Mouse (Mus musculus) heart, postnatal 10 days (tissue): ENCODE data around the gene Kcnj1. TPM values are rescaled to one million over a fixed set of nuclear protein-coding genes. Genes with fewer than 3 reads are reported as not detected.

ENCODE experiments used
- DNase-seq, 2 experiments: peaks; one replicate each; pipeline ENCODE4 v3.0.0; 2021
- intact Hi-C: fragments of 180-260 bp; cut with DNase I; formaldehyde crosslinking; loops from one replicate; pipeline ENCODE4 v1.15.1; 2025
- total RNA-seq, 2 experiments: library from RNA; stranded (reverse); gene quantifications; 2 replicates each; pipeline ENCODE4 v1.2.3; 2021

Kcnj1 gene
- not detected for total RNA-seq

- no peak for DNase-seq
- intact Hi-C loops = no loop called here
Observed at GRCm38 (mm10) chr9:32372202-32372601, at the start of gene Kcnj1. Gene Kcnj1, plus strand, starts transcription at chr9:32372493.

GRCm38 (mm10) chr9:32323610-32324009, 48.7 kb upstream of the Kcnj1 start:
- intact Hi-C loops = loop anchor here (2.0 kb wide), 1 partner anchor 21 kb away; the partner anchor contains the start of gene Kcnj5
- no peak for DNase-seq

DNA sequence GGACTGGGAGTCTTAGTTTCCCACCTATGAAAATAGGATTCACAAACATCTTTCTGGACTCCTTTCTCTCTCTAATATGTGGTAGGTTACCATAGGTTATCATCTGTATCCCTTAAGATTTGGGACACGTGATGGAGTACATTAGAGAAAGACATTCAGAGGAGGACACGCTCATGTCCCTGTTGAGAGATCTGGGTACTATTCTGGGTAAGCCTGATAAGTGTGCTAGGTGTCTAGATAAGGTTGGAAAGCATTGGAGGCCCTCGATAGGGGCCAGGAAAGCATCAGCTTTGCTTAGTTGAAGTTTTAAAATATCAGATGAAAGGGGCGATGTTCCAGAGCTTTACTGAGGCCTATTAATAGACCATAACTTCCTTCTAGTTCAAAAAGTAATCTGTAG, 43.5 kb upstream of the Kcnj1 start:
- DNase-seq = no peak
- intact Hi-C loops = no loop called here

GRCm38 (mm10) chr9:32331162-32331561, 41.1 kb upstream of the Kcnj1 start:
- intact Hi-C loops = no loop called here
- DNase-seq = no peak

DNA sequence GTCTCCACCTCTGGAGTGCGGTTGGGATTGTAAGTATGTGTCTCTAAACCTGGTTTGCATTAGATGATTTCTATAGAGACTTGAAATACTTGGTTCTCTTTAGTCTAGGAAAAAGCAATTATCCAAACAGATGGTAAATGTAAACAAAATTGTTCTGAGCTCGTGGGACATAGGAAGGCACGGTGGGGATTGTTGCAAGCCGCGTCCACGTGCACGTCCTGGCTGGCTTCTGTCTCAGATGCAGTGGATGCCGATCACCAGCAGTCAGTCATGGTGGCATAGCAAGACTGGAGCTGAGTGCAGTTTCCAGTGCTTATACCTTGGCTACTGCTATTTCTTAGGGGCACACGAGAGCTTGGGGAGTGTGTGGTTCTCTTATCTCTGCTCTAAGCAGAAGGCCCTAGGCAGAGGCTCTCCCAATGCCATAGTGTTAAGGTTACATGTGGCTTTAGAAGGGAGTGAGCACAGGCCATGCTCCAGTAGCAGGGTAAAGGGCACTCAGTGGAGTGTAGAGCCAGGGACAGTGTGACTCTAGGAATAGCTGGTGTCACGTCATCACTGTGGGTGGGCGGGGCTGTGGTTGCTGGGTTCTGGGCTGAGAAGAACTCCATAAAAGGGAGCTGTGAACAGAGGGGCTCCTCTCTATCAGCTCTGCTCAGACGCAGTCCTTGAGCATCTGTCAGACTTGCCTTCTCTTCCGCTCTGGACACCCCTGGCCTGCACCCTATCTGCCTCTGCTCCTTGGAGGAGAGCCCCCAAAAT, 36.7 kb upstream of the Kcnj1 start:
- intact Hi-C loops = no loop called here
- DNase-seq = peak in 1 of 2 experiments; percentile 74

DNA sequence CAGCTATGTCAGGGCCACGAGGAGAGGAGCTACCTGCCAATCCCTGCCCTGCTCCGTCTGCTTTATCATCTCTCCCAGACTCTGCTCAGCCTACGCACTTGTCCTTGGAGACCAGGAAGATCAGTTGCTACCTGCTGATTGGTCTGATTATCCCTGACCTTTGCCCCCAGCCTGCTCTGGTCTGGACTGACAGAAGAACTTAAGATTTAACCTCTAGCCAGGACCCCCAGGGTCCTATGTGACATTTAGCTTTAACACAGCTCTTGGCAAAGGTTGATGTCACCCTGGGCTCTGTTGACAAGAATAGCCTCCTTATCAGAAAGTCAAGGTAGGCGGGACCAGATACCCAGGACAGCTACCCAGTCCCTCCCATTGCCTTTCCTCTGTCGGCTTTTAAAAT, 31.5 kb upstream of the Kcnj1 start:
- intact Hi-C loops = no loop called here
- peak in 1 of 2 experiments; percentile 67 for DNase-seq

DNA sequence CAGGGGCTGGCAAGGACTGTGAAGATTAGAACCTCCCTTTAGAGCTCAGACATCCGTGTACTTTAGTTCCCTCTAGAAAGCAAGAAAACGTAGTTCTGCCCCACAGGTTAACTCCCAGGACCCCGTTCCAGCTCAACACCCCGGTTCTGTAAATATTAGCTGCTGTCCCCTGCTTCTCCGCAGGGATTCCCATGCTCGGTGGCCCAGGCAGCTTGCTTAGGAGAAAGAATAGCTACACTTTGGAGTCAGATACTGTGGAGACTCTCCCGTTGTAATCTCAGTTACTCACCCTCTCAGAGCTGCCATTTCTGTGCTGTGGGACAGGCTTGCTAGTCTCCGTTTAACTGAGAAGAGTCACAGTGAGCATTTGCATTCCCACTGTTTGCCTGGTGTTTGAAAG, 29.4 kb upstream of the Kcnj1 start:
- DNase-seq = no peak
- intact Hi-C loops = no loop called here

DNA sequence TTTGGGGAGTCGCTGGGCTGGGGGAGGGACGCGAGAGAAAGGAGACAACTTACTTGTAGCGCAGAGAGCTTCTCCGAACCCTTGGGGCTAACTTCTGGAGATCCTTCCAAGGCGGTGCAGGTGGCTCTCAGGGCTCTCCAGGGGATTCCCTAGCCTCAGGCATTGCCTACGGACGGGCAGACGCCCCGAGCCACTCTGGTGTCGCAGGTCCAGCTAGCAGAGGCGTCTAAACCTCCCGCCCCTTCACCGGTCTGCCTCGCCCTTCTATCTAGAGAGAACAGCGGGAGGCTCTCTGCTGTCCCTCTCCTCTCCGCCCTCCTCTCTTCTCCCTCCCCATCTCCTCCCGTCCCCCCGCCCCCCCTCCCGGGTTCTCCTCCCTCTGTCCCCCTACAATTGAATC, 28.2 kb upstream of the Kcnj1 start, which contains the start of gene Kcnj5:
Kcnj5 (minus strand) TSS at position 300 of the 400 bp plus-strand sequence.
- DNase-seq = peak; percentile 39 to 45
- intact Hi-C loops = loop anchor here (2.0 kb wide), 1 partner anchor 19 kb away; no protein-coding TSS in a partner anchor

DNA sequence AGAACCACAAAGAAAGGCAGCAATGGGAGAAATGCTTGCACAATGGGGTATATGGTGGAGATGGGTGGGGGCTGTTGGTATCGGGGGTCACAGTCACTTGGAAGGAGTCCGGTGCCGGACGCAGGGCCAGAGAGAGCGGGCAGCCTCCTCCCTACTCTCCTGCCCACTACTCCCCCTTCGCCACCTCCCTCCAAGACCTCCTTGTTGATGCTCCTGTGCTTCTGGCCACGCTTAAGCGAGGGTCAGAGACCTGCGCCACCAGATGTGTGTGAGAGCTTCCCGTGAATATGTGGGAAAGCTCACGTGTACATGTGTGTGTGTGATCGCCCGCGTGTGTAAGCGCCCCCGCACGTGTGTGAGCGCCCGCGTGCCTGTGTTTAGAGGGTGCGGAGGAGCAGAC, 27.8 kb upstream of the Kcnj1 start:
- no peak for DNase-seq
- intact Hi-C loops = loop anchor here (2.0 kb wide), 1 partner anchor 20 kb away; no protein-coding TSS in a partner anchor

DNA sequence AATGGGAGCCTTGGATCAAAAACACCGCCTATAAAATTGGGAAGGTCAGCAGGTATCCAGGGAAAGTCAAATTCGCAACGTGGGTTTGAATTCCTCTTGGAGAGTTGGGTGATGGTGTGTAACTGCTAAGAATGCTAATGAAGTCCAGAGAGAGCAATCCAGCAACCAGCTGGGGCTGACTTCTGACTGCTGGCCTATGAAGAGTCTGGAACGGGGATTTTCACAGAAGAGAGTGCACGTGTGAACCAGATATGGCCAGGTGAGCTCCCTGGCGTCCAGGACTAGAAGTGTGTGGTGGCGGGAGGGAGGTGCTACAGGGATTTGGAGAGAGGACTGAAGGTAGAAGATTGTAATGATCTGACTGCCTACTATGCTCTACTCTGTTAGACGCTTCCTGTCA, 24.2 kb upstream of the Kcnj1 start:
- intact Hi-C loops = loop anchor here (5.0 kb wide), 1 partner anchor 36 kb away; no protein-coding TSS in a partner anchor

DNA sequence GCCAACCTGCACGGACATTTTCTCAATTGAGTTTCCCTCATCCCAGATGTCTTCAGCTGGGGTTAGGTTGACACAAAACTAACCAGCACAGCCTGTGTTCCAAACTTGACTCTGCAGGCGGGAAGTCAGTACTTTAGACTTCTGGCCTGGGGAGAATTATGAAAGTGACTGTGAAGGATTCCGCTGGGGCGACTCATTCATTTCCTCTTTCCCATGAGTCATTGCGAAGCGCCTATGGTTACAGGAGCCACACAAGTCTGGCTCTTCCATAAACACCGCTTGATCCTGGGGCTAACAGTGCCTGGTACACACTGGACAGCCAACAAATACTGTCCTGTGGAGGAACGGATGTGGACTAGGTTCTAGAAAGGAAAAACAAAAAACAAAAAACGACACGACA, 22.9 kb upstream of the Kcnj1 start:
- DNase-seq = no peak
- intact Hi-C loops = loop anchor here (5.0 kb wide), 1 partner anchor 37 kb away; no protein-coding TSS in a partner anchor

More for the DNA sequence above, 24.2 kb upstream of the Kcnj1 start:
- no peak for DNase-seq

DNA sequence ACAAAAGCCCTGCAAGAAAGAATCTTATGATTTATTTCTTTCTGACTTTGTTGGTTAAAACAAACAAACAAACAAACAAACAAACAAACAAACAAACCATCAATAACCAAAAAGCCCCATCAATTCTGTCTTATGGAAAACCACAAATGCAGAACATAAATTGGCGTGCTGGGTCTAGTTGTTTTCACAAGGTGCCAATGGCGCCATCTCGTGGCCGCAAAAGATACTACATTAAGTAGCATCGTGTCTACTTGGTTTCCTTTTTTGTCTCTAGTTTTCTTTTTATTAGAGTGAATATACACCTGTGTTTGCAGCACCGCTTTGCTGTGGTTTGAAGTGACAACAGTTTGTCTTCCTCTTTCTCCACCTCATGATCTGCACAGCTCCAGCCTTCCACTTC, 22.0 kb upstream of the Kcnj1 start:
- intact Hi-C loops = loop anchor here (1.0 to 10.0 kb wide), 3 partner anchors 78 to 896 kb away; no protein-coding TSS in a partner anchor
- DNase-seq = peak; percentile 79 to 88

- intact Hi-C loops = no loop called here
- no peak for DNase-seq
Observed at GRCm38 (mm10) chr9:32360770-32361169, 11.5 kb upstream of the Kcnj1 start.

DNA sequence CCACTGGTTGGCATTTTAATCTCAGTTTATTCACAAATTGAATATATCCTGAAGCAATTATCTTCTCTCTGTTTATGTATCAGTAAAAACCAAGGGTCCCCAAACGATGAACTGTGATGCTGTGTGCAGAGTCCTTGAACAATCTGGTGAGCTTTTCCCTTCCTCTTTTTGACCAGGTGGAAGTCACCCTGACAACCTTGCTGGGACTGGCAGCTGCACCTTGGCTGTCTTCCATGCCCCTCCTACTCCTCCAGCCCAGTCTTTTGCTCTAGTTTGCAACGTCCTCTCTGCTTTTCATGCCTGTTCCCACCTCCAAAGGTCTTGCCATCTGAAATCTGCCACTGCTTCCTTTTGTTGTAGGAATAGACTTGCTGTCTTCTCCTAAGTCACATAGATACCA, 3.5 kb upstream of the Kcnj1 start:
- intact Hi-C loops = no loop called here
- no peak for DNase-seq

DNA sequence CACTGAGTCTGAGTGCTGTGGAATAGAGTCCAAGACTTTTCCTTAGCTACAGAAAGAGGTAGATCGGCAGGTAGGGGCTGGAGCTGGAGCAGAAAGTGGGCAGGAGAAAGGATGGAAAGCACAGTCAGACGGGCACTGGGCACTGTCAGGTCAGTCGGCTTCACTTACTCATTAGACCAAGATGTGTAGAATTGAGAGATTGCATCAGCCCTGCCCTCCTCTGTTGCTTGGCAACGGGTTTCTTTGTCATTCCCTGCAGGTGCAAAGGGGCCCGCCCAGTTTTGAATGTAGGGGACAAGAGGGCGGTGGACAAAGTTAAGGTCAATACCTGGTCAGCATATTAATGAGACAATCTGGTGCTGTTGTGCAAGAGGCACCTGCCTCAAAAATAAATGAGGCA, 2.9 kb upstream of the Kcnj1 start:
- no peak for DNase-seq
- intact Hi-C loops = no loop called here

DNA sequence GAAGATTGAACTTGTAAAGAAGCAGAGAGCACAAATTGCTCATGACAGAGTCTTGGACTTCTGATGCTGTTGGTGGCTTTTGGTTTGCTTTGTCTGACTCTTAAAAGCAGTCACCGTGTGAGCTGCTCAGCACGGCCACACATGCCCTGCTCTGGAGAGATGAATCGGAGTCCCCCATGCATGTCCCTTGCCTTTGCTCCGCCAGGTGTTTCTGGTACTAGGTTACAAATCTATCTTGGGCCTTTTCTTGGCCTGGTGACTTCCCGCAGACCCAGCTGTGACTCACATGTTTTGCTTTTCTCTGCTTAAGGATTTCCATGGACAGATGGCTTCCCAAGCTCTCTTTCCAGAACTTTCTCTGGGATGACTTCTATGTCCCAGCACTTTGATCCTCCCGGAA, 1.4 kb downstream of the Kcnj1 start:
- intact Hi-C loops = no loop called here

DNA sequence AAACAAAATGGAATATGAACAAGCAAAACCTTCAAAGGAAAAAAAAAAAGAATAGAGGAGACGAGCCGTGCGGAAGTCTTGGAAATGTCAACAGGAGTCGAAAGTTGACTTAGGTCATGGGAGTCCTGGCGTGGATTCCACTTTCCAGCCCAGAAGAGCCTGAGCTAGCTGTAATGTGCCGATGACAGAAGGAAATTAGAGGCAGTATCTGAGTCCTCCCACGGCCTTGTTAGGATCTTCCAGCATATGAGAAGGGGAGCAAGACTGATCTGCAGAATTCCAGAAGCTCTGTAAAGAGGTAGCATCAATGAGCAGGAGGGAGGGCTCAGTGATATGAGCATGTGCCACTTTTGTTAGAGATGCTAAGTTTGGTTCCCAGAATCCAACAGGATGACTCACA, 3.7 kb downstream of the Kcnj1 start:
- intact Hi-C loops = no loop called here
- DNase-seq = peak; percentile 25 to 32

More for the DNA sequence above, 1.4 kb downstream of the Kcnj1 start:
- no peak for DNase-seq

DNA sequence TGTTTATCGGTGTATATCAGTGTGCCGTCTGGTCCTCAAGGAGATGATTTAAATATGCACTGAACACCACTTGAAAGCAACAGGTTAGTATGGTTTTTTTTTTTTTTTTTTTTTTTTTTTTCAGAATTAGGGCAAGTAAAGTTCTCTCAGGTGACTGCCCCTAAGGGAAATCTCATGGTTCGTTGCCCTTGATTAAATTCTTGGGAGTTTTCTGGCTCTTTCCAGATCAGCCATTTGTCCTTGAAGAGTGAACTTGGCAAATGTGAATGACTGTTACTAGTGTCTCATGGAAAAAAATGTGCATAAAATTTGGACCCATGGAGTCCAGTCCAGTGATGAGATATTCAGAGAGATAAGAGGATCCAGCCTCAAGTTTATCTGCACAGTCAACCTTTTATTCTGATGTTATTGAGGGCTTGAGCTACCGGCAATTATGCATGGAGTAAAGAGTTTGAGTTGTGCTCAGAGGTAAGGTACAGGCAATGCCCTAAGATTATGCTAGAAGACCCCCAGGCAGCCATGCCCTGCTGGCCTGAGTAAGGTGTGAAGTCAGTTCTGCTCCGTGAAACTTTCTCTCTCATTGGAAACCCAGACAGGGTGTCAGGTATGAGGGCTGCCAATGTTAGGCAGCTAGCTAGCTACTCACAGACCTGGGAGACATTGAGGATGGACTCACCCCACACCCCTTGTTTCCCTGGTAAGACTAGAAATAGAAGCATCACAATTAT, 4.7 kb downstream of the Kcnj1 start:
- DNase-seq = no peak
- intact Hi-C loops = no loop called here

DNA sequence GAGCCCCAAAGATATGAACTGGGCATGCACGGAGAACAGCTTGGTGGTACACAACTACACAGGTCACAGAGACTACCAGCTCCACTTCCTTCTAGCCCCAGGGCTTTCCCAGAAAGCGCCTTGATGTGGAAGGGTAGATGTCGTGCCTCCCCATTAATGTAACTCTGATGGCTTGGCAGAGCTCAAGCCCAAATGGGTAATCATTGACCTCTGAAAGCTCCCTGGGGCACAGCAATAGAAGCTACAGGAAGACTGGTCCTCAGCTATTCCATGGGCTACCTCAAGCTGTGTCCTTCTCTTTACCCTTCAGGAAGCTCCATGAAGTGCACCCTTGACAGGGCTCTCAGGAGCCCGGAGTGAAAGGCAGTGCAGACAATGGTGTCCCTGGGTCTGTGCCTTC, 12.6 kb downstream of the Kcnj1 start:
- intact Hi-C loops = no loop called here
- DNase-seq = no peak

- no peak for DNase-seq
- intact Hi-C loops = no loop called here
Observed at GRCm38 (mm10) chr9:32388120-32388519, 15.8 kb downstream of the Kcnj1 start.

- intact Hi-C loops = no loop called here
- no peak for DNase-seq
Observed at GRCm38 (mm10) chr9:32391092-32391491, 18.8 kb downstream of the Kcnj1 start.

DNA sequence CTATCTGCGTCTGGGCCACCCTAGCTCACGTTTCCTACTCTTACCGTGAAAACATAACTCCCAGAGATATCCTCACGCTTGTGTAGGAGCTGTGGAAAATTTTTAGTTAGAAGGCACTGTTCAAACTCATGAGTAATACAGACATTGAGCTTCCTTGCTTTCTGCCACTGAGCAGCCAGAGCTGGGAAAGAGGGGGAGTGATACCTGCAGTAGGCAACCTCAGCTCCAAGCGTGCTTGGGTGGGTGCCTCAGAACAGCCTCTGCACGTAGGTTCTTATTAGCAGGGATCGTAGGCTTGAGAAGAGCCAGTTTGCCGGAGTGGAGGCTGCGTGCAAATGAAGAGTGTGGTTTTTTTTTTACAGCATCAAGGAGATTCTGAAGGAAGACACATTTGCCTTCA, 19.4 kb downstream of the Kcnj1 start:
- intact Hi-C loops = no loop called here
- no peak for DNase-seq
